Mouse (Mus musculus) gastrocnemius, postnatal 36 days (tissue): ENCODE measurements at regions not wholly inside any gene's neighbourhood (a gene's known extent, or its start where the extent isn't known, plus 50 kb on each side); places are given as distances from the start of the nearest gene placed in this dataset.
"Not testable (repeated sequence)": the region's sequence is repeated elsewhere in the genome, so short reads cannot be mapped to it uniquely, and the experiment has no call there.

Source experiments
- DNase-seq, 2 experiments: peaks; one replicate each; pipeline ENCODE4 v3.0.0; 2022
- intact Hi-C: fragments of 180-260 bp; cut with DNase I; formaldehyde crosslinking; loops from one replicate; pipeline ENCODE4 v1.15.1; 2025

GRCm38 (mm10) chr15:43782126-43782632 is 3648.0 kb downstream of the 9330182O14Rik start:
- intact Hi-C loops, DNase-seq: not testable (repeated sequence)

GRCm38 (mm10) chr15:43784171-43784570 is 3650.0 kb downstream of the 9330182O14Rik start:
- DNase-seq = no peak

GRCm38 (mm10) chr15:43803342-43803741 is 3669.2 kb downstream of the 9330182O14Rik start:
- intact Hi-C loops = no loop called here
- no peak for DNase-seq

More at GRCm38 (mm10) chr15:43784171-43784570, 3650.0 kb downstream of the 9330182O14Rik start:
- intact Hi-C loops = no loop called here
